Mouse (Mus musculus) layer of hippocampus, adult 8-10 months (tissue): ENCODE measurements at regions not wholly inside any gene's neighbourhood (a gene's known extent, or its start where the extent isn't known, plus 50 kb on each side); places are given as distances from the start of the nearest gene placed in this dataset.

ENCODE experiments used
- DNase-seq, 2 experiments: peaks; one replicate each; pipeline ENCODE4 v3.0.0; 2022; ENCODE audit warnings: low spot score in 2 of 2

- no peak for DNase-seq
These were observed 268.0 kb downstream of the Sec23a start for GRCm38 (mm10) chr12:58743800-58744199.

DNA sequence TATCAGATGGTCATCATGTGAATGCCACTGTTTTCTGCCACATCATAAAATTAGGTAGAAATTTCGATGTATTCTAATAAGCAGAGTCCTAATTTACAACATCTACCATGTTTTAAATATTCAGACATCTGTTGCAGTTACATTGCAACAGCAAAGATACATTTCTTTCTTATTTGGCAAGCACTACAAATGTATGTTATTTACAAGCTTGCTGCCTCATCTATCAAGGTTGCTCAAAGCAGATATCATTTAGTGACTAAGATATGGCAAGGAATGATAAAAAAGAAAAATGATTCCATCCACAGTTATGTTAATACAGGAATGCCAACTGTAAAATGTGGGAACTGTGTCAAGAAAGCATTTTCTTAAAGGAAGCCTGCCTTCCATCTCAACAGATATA, 283.7 kb downstream of the Sec23a start:
- DNase-seq: no peak

GRCm38 (mm10) chr12:58727547-58727946, 284.3 kb downstream of the Sec23a start:
- DNase-seq: no peak

GRCm38 (mm10) chr12:58717908-58718307, 293.9 kb downstream of the Sec23a start:
- DNase-seq: no peak

DNA sequence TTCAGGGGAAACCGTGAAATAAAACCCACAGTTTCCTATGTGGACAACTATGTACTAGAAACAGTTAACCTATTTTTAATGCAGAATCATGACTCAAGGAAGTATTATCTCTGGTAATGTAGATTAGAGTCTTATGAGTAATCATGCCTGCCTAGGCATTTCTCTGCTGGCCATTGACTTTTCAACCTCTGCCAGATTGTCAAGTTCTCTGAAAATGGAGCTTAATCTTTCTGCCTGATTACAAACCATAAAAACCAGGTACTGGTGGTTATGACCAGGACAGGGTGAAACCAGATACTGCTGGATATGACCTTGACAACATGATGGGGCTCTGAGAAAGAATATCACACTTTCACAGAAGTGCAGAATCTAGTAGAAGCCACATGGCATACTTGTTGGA, 297.6 kb downstream of the Sec23a start:
- no peak for DNase-seq

GRCm38 (mm10) chr12:58695680-58696079, 316.1 kb downstream of the Sec23a start:
- no peak for DNase-seq

DNA sequence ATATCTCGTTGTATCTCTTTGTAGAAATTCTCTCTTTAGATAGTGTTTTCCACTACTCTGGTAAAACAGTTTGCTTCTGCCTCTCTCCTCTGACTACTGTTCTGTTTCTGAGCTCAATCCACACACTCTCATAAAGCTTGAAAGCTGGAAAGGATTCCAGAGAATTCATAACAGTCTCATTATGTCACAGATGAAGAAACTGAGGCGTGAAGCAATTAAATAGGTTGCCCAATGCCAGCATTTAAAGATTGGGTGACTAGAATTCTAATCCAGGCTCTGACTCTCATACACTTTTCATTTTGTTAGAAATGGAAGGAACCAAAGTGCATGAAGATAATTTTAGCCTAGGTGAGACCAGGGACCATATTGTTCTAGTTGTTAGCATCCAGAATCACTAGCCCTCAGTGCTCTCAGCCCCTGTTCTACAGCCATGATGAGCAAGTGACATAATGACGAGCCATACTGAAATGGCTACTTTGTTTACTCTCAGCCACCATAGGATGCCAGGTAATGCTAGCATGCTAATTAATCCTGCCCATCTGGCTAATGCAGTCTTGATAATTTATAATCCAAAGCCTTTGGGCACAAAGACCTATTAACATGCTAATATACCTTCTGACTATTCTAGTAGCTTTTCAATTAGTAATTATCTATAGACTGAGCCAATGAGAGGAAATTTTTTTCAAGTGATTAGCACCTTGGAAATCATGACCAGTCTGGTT, 341.7 kb downstream of the Sec23a start:
- no peak for DNase-seq

- peak in 1 of 2 experiments; percentile 11 for DNase-seq
These were observed 357.2 kb downstream of the Sec23a start for GRCm38 (mm10) chr12:58654530-58655056.

GRCm38 (mm10) chr12:58653751-58654150, 358.1 kb downstream of the Sec23a start:
- DNase-seq: peak; percentile 48 to 54

DNA sequence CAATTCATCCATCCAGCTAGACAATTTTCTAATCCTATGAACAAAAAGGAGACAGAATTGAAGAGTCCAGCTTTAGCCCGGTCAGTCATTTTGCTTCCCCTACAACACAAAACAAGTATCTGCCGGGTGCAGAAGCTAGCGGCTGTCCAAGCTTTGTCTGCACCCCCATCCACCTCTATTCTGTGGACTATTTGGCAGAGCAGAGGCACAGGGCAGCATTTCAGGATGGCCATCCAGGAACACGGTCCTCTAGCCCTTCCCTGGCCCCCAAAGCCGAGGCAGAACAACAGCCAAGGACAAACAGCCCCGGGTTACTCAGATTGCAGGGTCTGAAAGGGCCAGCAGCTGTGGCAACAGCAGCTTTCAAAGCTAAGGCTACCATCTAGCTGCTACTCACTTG, 358.6 kb downstream of the Sec23a start:
- DNase-seq: no peak

GRCm38 (mm10) chr12:58652701-58653100, 359.1 kb downstream of the Sec23a start:
- DNase-seq: no peak

- DNase-seq: no peak
These were observed 363.5 kb downstream of the Sec23a start for GRCm38 (mm10) chr12:58648322-58648721.

DNA sequence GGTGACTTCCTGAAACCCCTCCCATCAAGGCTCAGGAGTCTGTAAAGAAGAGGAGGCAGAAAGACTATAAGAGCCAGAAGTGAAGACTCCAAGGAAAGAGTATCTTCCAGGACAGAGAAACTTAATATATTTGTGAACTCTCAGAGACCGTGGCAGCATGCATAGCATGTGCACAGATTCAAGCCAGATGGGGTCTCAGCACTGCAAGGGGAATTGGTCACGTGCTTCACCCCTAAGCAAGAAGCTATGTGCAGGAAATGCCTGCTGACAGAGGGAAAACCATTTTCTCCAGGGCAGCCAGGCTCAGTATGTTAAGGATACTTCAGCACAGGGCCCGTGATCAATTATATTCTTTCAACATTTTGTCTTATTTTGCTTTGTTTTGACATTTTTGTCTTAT, 368.0 kb downstream of the Sec23a start:
- no peak for DNase-seq

DNA sequence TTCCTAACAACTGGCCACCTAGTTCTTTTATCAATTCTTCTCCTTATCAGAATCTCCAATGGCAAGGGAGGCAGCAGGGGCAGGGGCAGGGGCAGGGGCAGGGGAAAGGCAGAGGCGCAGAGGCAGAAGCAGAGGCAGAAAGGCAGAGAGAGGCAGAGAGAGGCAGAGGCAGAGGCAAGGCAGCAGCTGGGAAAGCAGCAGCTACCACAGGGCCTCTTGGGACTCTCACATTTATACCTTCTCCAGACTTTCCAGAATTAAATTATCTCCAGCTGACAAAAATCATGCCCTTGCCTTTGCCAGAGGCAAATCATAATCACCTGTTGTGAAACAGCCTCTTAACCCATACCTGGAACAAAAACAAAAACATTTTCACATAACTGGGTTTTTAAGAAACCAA, 370.4 kb upstream of the Clec14a start:
- DNase-seq: no peak

DNA sequence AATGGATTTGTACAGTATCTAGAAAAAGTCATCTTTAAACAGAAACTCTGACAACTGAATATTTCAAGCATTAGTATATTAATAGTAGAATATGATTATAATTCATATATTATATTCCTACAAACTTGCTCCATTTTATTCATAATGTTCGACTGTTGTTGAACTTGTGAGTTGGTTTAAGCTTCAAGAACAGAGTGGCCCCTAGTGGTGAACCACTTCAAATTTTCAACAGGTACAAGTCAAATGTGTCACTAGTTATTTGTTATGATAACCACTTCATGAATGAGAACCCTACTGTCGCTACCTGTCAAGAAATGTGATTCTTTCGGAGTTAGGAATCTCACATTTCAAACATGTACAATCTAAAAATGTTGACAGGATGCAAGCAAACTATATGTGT, 369.2 kb upstream of the Clec14a start:
- no peak for DNase-seq

GRCm38 (mm10) chr12:58632529-58632928, 363.4 kb upstream of the Clec14a start:
- DNase-seq: no peak

DNA sequence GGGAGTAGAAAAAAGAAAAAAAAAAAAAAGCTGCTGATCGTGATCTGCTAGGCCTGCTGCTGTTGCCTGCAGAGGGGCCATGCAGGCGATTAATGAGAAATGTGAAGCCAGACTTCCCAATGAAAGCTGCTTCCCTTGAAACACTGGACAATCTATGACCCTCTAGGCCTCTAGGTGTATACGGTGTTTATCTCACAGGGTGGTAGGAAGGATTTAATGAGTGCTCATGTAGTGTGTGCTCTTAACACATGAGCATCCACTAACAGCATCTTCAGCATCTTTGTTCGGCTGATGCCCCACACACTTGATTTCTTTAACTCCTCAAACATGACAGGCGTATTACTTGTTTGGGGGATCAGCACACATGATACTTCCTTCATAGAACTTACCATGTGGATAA, 359.7 kb upstream of the Clec14a start:
- no peak for DNase-seq

- no peak for DNase-seq
These were observed 356.1 kb upstream of the Clec14a start for GRCm38 (mm10) chr12:58625144-58625543.

- DNase-seq: no peak
These were observed 350.6 kb upstream of the Clec14a start for GRCm38 (mm10) chr12:58619508-58620310.

DNA sequence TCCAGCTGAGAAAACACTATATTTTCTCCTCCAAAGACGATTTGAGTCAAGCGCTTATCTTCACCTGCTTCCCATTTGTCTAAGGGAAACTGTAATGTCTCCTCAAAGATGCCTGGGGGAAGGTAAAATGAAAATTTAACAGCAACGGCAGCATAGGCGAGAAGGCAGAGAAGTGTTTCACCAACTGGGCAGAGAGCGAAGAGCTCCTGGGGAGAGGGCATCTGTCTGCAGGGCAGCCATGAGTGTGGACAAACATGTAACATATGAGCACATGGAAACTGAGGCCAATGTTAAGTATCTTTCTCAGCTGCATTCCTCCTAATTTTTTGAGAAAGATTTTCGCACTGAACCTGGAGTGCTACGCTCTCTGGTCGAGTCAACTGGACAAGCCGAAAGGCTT, 325.7 kb upstream of the Clec14a start:
- no peak for DNase-seq

- DNase-seq: no peak
These were observed 322.4 kb upstream of the Clec14a start for GRCm38 (mm10) chr12:58591480-58591829.

GRCm38 (mm10) chr12:58590547-58591479, 321.7 kb upstream of the Clec14a start:
- DNase-seq: no peak
